Mouse (Mus musculus) E14TG2a.4 (cell line): ENCODE data around the gene Cnot11.

ENCODE experiments used
- CTCF ChIP-seq: conservative IDR thresholded peaks from 2 replicates; pipeline ENCODE4 v1.5.1; 2014; ENCODE audit warnings: low read length
- NANOG ChIP-seq: IDR thresholded peaks from 2 replicates; pipeline ENCODE4 v1.6.1; 2014; ENCODE audit warnings: borderline replicate concordance, low read length, mixed read lengths

DNA sequence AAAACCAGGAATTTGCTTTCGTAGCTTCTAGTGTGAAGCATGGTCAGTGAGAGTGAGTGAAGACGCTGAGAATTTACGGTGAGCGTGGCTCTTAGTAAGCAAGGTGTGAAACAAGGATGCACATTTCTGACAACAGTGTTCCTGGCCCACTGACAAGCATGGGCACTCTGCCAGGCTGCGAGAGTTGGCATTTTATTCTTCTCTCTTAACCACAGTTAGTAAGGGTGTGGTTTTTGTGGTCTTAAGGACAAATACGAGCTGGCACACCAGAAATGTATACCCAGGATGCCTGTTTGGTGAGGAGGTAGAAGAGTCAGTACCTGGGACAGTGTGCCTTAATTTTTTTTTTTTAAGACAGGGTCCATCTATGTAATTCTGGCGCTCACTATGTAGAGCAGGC lies 10.8 kb downstream of the Cnot11 start:
- TF ChIP-seq CTCF (no peak), NANOG (no peak)
